Mouse (Mus musculus): ENCODE results near the gene Sox2. TPM values are rescaled to one million over a fixed set of nuclear protein-coding genes. Genes with fewer than 3 reads are reported as not detected.

Gene Sox2
- total and polyA plus RNA-seq, 2 experiments from 2014 or later: not detected

- no peak overlapping the region for H3K27ac ChIP-seq (ENCODE audit: low read depth)
- H3K36me3 ChIP-seq (replicated peaks; ENCODE audit: control insufficient read depth, insufficient read depth, low read length): no peaks in the 10 kb centered on the region
- peaks cover 12% of the 10 kb centered on the region; the same call in 1 of the 2 replicates for H3K4me1 ChIP-seq (ENCODE audit: control insufficient read depth, insufficient read depth)
- DNase-seq (ENCODE audit: low spot score) (no peak), ATAC-seq (ENCODE audit: insufficient read depth, low read depth) (no peak)
- no peak overlapping the region for H3K9ac ChIP-seq (replicated peaks; ENCODE audit: low read depth, low read length)
- H3K9me3 ChIP-seq (replicated peaks; ENCODE audit: control insufficient read depth, low read length): no peaks in the 10 kb centered on the region
- peaks cover 100% of the 10 kb centered on the region for H3K27me3 ChIP-seq (ENCODE audit: control insufficient read depth, insufficient read depth, low read length)
- H3K4me2 ChIP-seq (ENCODE audit: low read depth, low read length): no peak overlapping the region
- TF ChIP-seq EP300 (IDR thresholded peaks at IDR 0.05; ENCODE audit: low read depth): no peak
- no peak for TF ChIP-seq CTCF (IDR thresholded peaks at IDR 0.05; ENCODE audit: low read depth)
- no peak overlapping the region for H3K4me3 ChIP-seq (ENCODE audit: low read depth, low read length)
- 8% methylated on average over 15 of the region's 15 CpGs for WGBS
Observed at GRCm38 (mm10) chr3:34662008-34662711, 12.0 kb downstream of the Sox2 start.

- no peak for TF ChIP-seq EP300 (IDR thresholded peaks at IDR 0.05; ENCODE audit: low read depth)
- no peak for TF ChIP-seq CTCF (IDR thresholded peaks at IDR 0.05; ENCODE audit: low read depth)
- WGBS: 2% methylated on average over 53 of the region's 53 CpGs
- Histone ChIP-seq H3K4me2 (ENCODE audit: low read depth, low read length) (peak overlapping the region; percentile 63), H3K4me3 (ENCODE audit: low read depth, low read length) (peak overlapping the region; percentile 47), H3K27ac (ENCODE audit: low read depth) (no peak overlapping the region), H3K4me1 (ENCODE audit: control insufficient read depth, insufficient read depth) (peaks cover 12% of the 10 kb centered on the region; the same call in 1 of the 2 replicates), H3K9me3 (replicated peaks; ENCODE audit: control insufficient read depth, low read length) (no peaks in the 10 kb centered on the region), H3K36me3 (replicated peaks; ENCODE audit: control insufficient read depth, insufficient read depth, low read length) (no peaks in the 10 kb centered on the region), H3K27me3 (ENCODE audit: control insufficient read depth, insufficient read depth, low read length) (peaks cover 100% of the 10 kb centered on the region), H3K9ac (replicated peaks; ENCODE audit: low read depth, low read length) (no peak overlapping the region)
- DNase-seq (ENCODE audit: low spot score) (no peak), ATAC-seq (ENCODE audit: insufficient read depth, low read depth) (no peak)
Observed at GRCm38 (mm10) chr3:34662712-34663655, 12.8 kb downstream of the Sox2 start.

DNA sequence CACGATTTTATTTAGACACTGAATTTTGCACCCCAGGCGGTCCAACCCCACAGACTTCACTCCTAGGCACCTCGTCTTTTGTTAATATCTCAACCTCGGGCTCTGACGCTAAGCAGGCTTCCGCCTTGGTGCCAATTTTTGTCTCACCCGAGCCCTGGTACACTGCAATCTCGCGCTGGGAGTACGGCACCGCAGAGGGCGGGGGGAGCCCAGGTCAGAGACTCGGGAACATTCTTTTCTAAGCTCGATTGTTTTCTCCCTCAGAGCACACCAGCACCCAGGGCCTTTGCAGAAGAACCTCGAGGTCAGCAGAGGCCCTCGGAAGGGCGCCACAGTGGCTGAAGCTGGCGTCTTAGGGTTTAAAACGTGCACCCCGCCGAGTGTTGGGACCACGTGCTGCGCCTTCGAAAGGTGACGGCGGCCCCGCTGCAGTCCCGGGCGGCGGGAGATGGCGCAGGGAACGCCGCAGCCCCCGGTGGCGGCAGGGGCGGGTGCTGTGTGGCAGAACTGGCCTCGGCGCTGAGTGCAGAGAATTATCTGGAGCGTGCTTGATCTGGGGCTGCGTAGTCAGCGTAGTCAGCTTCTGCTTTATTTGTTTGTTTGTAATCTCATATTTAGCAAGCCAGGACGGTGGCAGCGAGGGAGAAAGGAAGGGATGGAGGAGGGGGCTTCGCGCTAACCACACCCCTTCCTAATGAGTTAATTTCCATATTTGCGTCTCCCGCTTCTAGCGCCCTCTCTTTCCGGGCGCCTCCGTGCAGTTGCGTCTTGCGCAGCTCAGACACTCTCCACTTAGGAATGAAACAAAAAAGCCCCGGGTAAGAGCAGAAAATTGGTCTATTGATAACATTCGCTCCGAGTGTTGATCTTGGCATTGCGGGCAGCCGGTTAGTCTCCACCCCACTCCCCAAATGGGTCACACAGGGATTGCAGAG lies 13.8 kb downstream of the Sox2 start:
- Histone ChIP-seq H3K4me1 (ENCODE audit: control insufficient read depth, insufficient read depth) (peaks cover 12% of the 10 kb centered on the region; the same call in 1 of the 2 replicates), H3K36me3 (replicated peaks; ENCODE audit: control insufficient read depth, insufficient read depth, low read length) (no peaks in the 10 kb centered on the region), H3K9me3 (replicated peaks; ENCODE audit: control insufficient read depth, low read length) (no peaks in the 10 kb centered on the region), H3K27ac (ENCODE audit: low read depth) (no peak overlapping the region), H3K4me3 (ENCODE audit: low read depth, low read length) (peak overlapping the region; percentile 47), H3K4me2 (ENCODE audit: low read depth, low read length) (peak overlapping the region; percentile 63), H3K9ac (replicated peaks; ENCODE audit: low read depth, low read length) (no peak overlapping the region), H3K27me3 (ENCODE audit: control insufficient read depth, insufficient read depth, low read length) (peaks cover 100% of the 10 kb centered on the region)
- DNase-seq (ENCODE audit: low spot score) (no peak), ATAC-seq (ENCODE audit: insufficient read depth, low read depth) (no peak)
- TF ChIP-seq EP300 (IDR thresholded peaks at IDR 0.05; ENCODE audit: low read depth): no peak
- TF ChIP-seq CTCF (IDR thresholded peaks at IDR 0.05; ENCODE audit: low read depth): no peak
- 2% methylated on average over 58 of the region's 58 CpGs for WGBS

DNA sequence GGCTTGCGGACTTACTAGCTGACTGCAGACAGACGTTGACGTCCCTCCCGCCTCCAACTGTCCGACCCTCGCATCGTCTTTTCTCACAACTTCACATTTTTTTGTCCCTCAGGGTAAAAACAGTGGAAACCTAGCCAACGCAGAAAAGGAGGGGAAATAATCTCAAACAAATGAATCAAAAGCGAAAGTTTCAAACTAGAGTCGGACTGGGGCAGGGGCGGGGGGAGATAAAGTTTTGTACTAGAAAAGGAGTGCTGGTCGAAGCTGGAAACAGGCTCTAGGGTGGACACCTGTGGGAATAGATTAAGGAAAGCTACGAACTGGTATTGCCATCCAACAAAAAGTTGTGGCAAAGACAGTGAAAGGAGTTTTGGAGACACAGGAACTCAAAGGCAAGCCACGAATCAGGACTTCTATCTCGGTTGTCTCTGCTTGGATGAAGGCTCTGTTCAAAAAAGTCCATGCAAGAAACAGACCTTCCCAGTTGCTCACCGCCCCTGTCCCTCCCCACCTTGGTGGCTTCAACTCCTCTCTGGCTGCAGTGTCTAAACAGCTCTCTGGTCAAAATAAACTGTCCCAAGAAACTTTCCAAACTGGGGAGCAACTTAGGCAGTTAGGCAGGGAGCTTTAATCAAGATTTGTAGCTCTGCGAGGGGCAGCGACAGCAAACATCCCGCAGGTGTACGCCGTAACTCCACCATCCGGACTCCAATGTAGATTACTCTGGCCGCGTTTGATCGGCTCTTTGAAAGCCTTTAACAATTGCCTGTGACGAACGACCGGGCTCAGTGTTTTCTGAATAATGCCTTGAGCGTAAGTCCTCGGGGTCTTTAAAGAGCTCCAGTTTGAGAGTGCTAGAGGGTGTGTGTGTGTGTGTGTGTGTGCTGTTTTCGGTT lies 14.7 kb downstream of the Sox2 start:
- DNase-seq (ENCODE audit: low spot score) (no peak), ATAC-seq (ENCODE audit: insufficient read depth, low read depth) (no peak)
- Histone ChIP-seq H3K9ac (replicated peaks; ENCODE audit: low read depth, low read length) (no peak overlapping the region), H3K4me1 (ENCODE audit: control insufficient read depth, insufficient read depth) (peaks cover 12% of the 10 kb centered on the region; the same call in 1 of the 2 replicates), H3K4me2 (ENCODE audit: low read depth, low read length) (peak overlapping the region; percentile 63), H3K27ac (ENCODE audit: low read depth) (no peak overlapping the region), H3K9me3 (replicated peaks; ENCODE audit: control insufficient read depth, low read length) (no peaks in the 10 kb centered on the region), H3K36me3 (replicated peaks; ENCODE audit: control insufficient read depth, insufficient read depth, low read length) (no peaks in the 10 kb centered on the region), H3K27me3 (ENCODE audit: control insufficient read depth, insufficient read depth, low read length) (peaks cover 100% of the 10 kb centered on the region), H3K4me3 (ENCODE audit: low read depth, low read length) (peak overlapping the region; percentile 47)
- no peak for TF ChIP-seq CTCF (IDR thresholded peaks at IDR 0.05; ENCODE audit: low read depth)
- WGBS: 1% methylated on average over 31 of the region's 31 CpGs
